Mouse (Mus musculus) heart, embryonic 10.5 days (tissue): ENCODE measurements at regions not wholly inside any gene's neighbourhood (a gene's known extent, or its start where the extent isn't known, plus 50 kb on each side); places are given as distances from the start of the nearest gene placed in this dataset.

Experiments used
- DNase-seq: peaks from one replicate; pipeline ENCODE4 v3.0.0-alpha.2; 2017; ENCODE audit warnings: low spot score
- H3K27ac ChIP-seq: fragments of 300-500 bp; sonication (generic); 2 replicates; pipeline ENCODE4 v1.5.1; 2016; ENCODE audit warnings: mild to moderate bottlenecking
- H3K27me3 ChIP-seq: fragments of 300-500 bp; sonication (generic); 2 replicates; pipeline ENCODE4 v1.6.1; 2016; ENCODE audit warnings: mild to moderate bottlenecking; ENCODE audit not compliant: poor library complexity, insufficient read depth, severe bottlenecking
- H3K36me3 ChIP-seq: fragments of 300-500 bp; sonication (generic); 2 replicates; pipeline ENCODE4 v1.6.1; 2016; ENCODE audit warnings: mild to moderate bottlenecking, moderate library complexity
- H3K4me1 ChIP-seq: fragments of 300-500 bp; sonication (generic); 2 replicates; pipeline ENCODE4 v1.6.1; 2016; ENCODE audit warnings: mild to moderate bottlenecking
- H3K4me3 ChIP-seq: fragments of 300-500 bp; sonication (generic); 2 replicates; pipeline ENCODE4 v1.5.1; 2016; ENCODE audit warnings: mild to moderate bottlenecking, moderate library complexity
- H3K9me3 ChIP-seq: fragments of 300-500 bp; sonication (generic); 2 replicates; pipeline ENCODE4 v1.6.1; 2016; ENCODE audit warnings: mild to moderate bottlenecking, moderate library complexity
- WGBS: fragments of 180-500 bp; shearing (Covaris S2); methylation state at CpG from one replicate; pipeline ENCODE4 v1.1.7; 2016; 5-methylcytosine and 5-hydroxymethylcytosine counted together

DNA sequence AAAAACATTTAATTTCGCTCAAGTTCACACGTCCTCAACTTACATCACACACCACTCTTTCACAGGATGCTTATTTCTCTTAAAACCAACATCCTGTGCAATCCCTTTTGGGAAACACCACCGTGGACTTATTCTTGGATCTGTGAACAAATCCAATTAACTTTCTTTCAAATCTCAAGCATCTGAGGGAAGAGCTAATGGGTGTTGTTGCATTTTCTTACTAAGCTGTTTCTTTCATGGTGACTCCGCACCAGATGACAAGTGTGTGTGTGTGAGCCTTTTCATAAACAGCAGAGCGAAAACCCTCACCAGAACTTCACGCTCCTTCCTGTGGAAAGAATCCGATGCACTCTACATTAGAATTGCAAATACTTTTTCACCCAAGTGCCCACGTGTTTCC lies 390.6 kb upstream of the Castor2 start:
- no peak for DNase-seq
- no peak overlapping the region for H3K27ac ChIP-seq
- 76% methylated on average over 8 of the region's 8 CpGs for WGBS
- no peak overlapping the region for H3K4me3 ChIP-seq
- no peaks in the 10 kb centered on the region for H3K4me1 ChIP-seq
- H3K36me3 ChIP-seq = no peaks in the 10 kb centered on the region
- 0 out of 2 replicates have a peak, but pooled peaks cover 3% of the 10 kb centered on the region for H3K9me3 ChIP-seq
- no peaks in the 10 kb centered on the region for H3K27me3 ChIP-seq

DNA sequence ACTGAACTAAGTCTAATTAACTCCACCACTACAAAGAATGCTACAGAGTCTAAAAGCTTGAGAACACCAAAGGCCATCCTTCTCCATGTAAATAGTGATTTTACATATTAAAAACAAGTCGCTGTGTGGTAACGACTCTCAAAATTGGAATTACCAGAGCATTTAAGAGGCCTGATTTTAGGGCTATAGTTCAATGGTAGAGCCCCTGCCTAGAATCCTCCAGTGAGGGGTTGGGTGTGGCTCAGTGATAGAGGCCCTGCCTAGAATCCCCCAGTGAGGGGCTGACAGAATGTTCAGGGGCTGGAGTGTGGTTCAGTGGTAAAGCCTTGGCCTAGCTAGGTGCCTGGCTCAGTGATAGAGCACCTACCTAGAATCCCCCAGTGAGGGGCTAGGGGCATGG lies 413.3 kb upstream of the Castor2 start:
- 86% methylated on average over 2 of the region's 2 CpGs for WGBS
- H3K9me3 ChIP-seq = no peaks in the 10 kb centered on the region
- H3K36me3 ChIP-seq = no peaks in the 10 kb centered on the region
- no peak overlapping the region for H3K4me3 ChIP-seq
- no peaks in the 10 kb centered on the region for H3K4me1 ChIP-seq
- no peak for DNase-seq
- H3K27me3 ChIP-seq = 0 out of 2 replicates have a peak, but pooled peaks cover 6% of the 10 kb centered on the region
- H3K27ac ChIP-seq = no peak overlapping the region

DNA sequence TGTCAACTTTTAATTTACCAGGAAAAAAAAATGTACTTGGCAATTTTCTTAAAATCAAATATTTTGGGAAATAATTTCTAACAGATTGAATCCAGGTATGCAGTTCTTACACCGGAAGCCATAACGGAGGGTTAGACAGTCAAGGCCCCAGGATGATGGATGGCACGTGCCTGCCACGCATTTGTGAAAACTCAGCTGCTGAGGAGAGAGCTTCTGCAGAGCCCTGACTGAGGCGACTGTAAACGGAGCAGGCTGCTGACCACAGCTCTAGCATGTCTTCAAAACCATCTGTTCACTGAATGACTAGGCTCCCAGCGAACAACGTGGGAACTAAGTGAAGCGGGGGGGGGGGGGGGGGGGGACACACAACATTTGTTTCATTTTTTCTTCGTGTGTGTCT lies 416.5 kb upstream of the Castor2 start:
- 0 out of 2 replicates have a peak, but pooled peaks cover 6% of the 10 kb centered on the region for H3K27me3 ChIP-seq
- no peaks in the 10 kb centered on the region for H3K4me1 ChIP-seq
- no peaks in the 10 kb centered on the region for H3K36me3 ChIP-seq
- no peak overlapping the region for H3K4me3 ChIP-seq
- no peaks in the 10 kb centered on the region for H3K9me3 ChIP-seq
- DNase-seq = no peak
- WGBS = 41% methylated on average over 9 of the region's 10 CpGs
- no peak overlapping the region for H3K27ac ChIP-seq

DNA sequence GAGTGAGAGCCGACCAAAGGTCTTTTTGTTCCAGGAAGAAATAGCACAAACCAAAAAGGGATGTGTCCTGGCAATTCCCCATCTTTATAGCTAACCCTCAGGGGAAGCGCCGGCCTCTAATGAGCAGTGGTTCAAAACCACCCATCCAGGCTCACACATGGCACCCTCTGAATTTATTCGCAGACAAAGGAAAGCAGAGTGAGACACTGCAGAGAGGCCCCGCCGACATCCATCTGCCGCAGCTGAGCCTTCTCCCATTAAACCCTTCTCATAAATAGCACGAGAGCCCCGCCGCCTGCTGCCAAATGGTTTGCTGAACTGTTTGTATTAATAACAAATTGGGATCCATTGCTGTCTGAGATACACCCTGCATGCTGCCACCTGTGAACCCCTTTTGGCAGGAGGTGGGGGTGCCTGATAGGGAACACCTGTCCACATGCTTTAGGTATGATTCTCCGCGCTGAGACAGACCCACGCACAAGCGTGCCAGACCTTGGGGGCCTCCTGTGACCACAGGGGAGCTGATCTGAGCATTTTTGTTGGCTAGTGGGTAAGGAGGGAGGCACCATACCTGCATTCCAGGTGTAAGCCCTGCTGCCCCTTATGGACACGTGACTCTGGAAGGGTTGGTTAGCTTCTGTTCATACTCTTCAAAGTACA lies 422.6 kb upstream of the Castor2 start:
- peaks cover 10% of the 10 kb centered on the region for H3K4me1 ChIP-seq
- H3K27me3 ChIP-seq = no peaks in the 10 kb centered on the region; the same call in 1 of the 2 replicates
- no peak for DNase-seq
- H3K9me3 ChIP-seq = no peaks in the 10 kb centered on the region
- WGBS = 87% methylated on average over 15 of the region's 15 CpGs
- H3K27ac ChIP-seq = no peak overlapping the region
- no peak overlapping the region for H3K4me3 ChIP-seq
- H3K36me3 ChIP-seq = no peaks in the 10 kb centered on the region

DNA sequence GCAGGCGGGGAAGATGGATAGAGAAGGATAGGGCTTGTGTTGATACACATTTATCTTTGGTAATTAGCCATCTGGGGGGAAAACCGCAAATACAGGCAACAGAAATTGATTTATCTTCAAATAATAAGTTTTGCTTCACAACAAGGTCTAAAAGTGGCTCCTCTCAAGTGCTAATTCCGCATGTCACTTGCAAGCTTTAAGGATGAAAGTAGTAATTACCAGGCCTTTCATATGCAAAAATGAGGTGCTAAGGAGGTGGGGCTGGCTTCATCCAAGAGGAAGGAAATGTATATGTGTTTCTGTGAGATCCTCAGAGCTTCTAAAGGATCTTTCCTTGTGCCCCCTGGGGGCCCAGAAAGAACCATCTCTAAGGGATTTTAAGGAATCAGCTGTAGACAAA lies 423.9 kb upstream of the Castor2 start:
- no peaks in the 10 kb centered on the region for H3K9me3 ChIP-seq
- H3K27me3 ChIP-seq = peaks cover under 1% of the 10 kb centered on the region; the same call in 1 of the 2 replicates
- H3K4me1 ChIP-seq = peaks cover 17% of the 10 kb centered on the region
- H3K27ac ChIP-seq = no peak overlapping the region
- H3K4me3 ChIP-seq = no peak overlapping the region
- no peak for DNase-seq
- 66% methylated on average over 3 of the region's 3 CpGs for WGBS
- H3K36me3 ChIP-seq = no peaks in the 10 kb centered on the region

DNA sequence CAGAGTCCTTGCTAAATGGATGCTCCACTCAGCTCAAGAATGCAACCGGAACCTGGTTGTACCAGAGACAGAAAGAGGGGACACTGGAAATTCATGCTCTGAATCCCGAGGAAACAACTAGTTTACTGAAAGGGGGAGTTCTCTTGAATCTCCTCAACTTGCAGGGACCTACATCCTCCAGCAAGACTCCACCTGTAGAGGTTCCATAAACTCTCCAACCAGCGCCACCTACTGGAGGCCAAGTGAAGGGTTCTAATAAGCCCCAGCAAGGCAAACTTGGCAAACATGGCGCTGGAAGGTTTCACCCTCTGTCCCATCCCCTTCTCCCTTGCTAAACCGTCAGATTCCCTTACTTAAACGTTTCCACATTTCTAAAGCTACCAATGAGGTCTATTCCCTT lies 433.0 kb upstream of the Castor2 start:
- Histone ChIP-seq H3K36me3 (no peaks in the 10 kb centered on the region), H3K4me3 (no peak overlapping the region), H3K27me3 (peaks cover 52% of the 10 kb centered on the region), H3K4me1 (peaks cover 2% of the 10 kb centered on the region; the same call in 1 of the 2 replicates), H3K9me3 (no peaks in the 10 kb centered on the region), H3K27ac (no peak overlapping the region)
- DNase-seq = no peak
- WGBS = 37% methylated on average over 6 of the region's 6 CpGs

DNA sequence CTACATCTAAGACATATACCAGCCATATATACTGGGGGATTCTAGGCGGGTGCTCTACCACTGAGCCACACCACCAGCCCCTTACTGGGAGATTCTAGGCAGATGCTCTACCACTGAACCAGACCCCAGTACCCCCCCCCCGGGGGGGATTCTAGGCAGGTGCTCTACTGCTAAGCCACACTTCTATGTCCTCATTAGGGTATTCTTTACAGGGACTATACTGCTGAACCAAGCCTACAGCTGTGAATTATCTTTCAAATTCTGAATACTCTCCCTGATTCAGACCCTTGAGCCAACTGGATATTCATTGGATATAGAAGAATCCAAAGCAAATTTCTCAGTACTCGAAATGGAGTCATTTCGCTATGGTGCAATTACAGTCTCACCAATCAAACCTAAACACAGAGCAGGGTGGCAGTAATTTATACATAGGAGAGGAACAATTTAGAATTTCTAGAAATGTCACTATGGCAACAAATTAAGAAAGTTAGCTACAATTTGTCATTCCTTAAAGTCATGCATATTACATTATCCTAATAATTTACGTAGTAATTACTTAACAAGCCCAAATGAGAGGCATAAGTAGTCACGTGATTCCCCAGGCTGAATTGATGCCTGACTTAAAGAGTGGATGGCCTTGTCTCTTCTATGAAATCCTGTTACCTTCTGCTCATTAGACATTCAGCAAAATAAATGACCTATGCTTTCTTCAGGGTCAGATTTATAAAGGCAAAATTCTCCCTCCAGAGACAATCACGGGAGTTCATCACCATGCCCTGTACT lies 436.8 kb upstream of the Castor2 start:
- H3K36me3 ChIP-seq = no peaks in the 10 kb centered on the region
- H3K4me1 ChIP-seq = no peaks in the 10 kb centered on the region
- no peaks in the 10 kb centered on the region for H3K9me3 ChIP-seq
- 80% methylated on average over 7 of the region's 7 CpGs for WGBS
- H3K27me3 ChIP-seq = peaks cover 26% of the 10 kb centered on the region
- no peak overlapping the region for H3K4me3 ChIP-seq
- no peak overlapping the region for H3K27ac ChIP-seq
- DNase-seq = no peak

DNA sequence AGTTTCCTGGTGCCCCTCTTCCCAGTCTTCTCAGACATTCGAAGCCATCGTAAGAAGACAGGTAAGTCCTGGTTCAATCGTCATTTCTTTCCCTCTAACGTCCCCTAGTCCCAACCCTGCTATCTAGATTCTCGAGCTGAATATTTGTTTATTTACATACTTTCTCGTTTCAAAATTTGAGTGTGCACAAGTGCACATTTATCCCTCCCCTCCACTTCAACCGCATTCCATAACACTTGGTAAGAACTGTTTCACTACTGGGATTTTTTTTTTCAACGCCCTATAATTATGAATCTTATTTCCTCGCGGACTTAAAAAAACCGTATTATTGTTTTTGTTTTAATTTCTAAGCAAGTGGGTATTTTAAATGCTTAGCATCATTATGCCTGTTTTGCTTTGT lies 439.2 kb upstream of the Castor2 start:
- H3K4me3 ChIP-seq = no peak overlapping the region
- no peaks in the 10 kb centered on the region for H3K36me3 ChIP-seq
- no peak for DNase-seq
- H3K4me1 ChIP-seq = no peaks in the 10 kb centered on the region
- H3K9me3 ChIP-seq = no peaks in the 10 kb centered on the region
- H3K27ac ChIP-seq = no peak overlapping the region
- H3K27me3 ChIP-seq = peaks cover 12% of the 10 kb centered on the region
- WGBS = 86% methylated on average over 11 of the region's 11 CpGs

DNA sequence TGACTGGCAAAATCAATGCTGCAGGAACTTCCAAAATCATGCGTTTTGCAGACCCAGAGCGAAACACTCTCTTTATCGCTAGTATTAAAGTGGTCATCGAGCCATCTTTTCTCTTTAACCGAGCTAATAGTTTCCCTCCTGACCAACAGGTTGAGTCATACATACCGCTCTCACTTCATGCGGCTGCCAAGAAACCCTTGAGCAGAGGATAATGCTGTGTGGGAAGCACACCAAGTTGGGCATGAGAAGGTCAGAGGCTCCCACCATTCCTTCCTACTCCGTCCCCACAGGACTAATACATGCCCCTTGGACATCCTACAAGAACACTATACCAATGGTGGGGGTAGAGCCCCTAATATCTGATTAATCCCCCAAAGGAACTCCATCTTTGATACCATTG lies 442.7 kb upstream of the Castor2 start:
- Histone ChIP-seq H3K27ac (no peak overlapping the region), H3K27me3 (0 out of 2 replicates have a peak, but pooled peaks cover 7% of the 10 kb centered on the region), H3K36me3 (no peaks in the 10 kb centered on the region), H3K4me1 (no peaks in the 10 kb centered on the region), H3K4me3 (no peak overlapping the region), H3K9me3 (no peaks in the 10 kb centered on the region)
- DNase-seq = no peak
- WGBS = 90% methylated on average over 8 of the region's 8 CpGs

DNA sequence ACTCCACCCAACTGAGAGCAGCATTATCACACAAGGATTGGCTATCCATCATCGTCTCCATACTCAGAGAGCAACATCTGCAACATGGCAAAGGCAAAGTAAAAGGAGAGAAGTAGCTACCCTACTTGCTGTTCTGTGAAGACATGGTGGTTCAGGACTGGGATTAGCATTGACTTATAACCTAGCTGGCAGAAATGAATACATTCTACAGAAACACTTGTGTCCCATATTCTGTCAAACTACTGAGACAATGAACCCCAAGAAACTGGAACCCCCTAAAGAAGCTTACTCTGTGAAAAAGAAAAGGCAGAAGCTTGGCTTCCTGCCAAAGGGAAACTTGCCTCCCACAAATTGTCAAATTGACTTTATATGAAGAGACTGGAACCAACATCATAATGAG lies 446.1 kb upstream of the Castor2 start:
- no peaks in the 10 kb centered on the region for H3K36me3 ChIP-seq
- no peak overlapping the region for H3K4me3 ChIP-seq
- no peak for DNase-seq
- H3K9me3 ChIP-seq = no peaks in the 10 kb centered on the region
- 0 out of 2 replicates have a peak, but pooled peaks cover 7% of the 10 kb centered on the region for H3K27me3 ChIP-seq
- 78% methylated on average over 1 of the region's 1 CpGs for WGBS
- H3K4me1 ChIP-seq = no peaks in the 10 kb centered on the region
- no peak overlapping the region for H3K27ac ChIP-seq

DNA sequence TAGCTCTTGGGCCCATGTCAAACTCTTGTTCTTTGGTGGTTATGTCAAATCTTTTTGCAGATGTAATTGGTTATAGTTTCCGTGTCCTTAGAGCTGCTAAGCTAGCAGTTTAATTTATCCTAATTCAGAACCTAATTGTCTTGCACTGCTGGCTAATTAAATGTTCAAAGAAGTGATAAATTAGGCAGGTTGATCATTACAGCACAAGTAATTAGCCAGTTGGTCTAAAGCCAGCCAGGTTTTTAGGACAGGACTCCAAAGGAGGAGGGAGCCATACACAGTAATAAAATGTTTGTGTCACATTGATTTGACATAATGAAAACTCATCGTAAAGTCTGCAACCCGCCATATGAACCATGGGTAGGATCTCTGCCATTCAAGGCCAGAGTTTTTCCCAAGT lies 449.3 kb upstream of the Castor2 start:
- Histone ChIP-seq H3K27me3 (0 out of 2 replicates have a peak, but pooled peaks cover 3% of the 10 kb centered on the region), H3K36me3 (no peaks in the 10 kb centered on the region), H3K9me3 (no peaks in the 10 kb centered on the region), H3K27ac (no peak overlapping the region), H3K4me1 (no peaks in the 10 kb centered on the region), H3K4me3 (no peak overlapping the region)
- WGBS = 86% methylated on average over 3 of the region's 3 CpGs
- no peak for DNase-seq

DNA sequence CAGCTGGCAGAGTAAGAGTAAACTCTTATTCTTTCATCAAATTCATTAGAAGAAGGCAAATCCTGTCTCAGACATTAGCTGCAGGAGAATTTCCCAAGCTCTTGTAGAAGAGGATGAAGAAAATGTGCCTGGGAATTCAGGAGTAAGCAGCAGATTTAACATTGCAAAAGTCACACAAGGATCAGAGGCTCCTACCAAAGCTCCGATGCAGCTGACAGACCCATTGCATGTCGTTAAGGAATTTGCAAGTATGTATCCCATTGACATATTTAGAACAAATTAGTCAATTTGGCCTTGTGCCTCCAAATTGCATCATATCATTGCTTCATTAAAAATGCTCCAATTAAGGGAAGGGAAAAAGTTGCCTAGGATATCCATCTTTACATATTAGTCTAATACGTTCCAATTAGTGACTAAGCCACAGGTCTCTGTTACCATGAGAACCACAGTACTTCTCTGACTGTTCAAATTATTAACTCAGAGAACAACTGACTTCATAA lies 453.8 kb upstream of the Castor2 start:
- Histone ChIP-seq H3K27ac (no peak overlapping the region), H3K4me1 (no peaks in the 10 kb centered on the region), H3K27me3 (no peaks in the 10 kb centered on the region), H3K36me3 (no peaks in the 10 kb centered on the region), H3K4me3 (no peak overlapping the region), H3K9me3 (no peaks in the 10 kb centered on the region)
- 89% methylated on average over 3 of the region's 3 CpGs for WGBS
- DNase-seq = no peak

DNA sequence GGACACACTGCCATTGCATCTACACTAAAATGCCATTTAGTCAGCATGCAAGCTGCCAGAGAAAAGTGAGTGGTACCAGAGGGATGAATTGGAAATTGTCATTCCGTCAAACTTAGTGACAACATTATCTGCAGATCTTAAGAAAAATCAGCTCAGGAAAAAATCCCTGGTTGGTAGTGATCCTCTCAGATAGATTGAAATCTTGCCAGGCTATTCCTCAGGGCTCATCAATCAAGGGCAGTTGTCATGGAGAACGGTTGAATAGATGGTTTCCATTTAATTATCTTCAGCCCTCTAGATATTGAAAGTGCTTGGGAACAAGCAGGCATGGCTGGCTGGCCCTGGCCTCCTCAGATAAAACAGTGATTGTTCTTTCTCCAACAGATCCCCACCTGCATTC lies 456.2 kb upstream of the Castor2 start:
- Histone ChIP-seq H3K9me3 (no peaks in the 10 kb centered on the region), H3K36me3 (no peaks in the 10 kb centered on the region), H3K27me3 (no peaks in the 10 kb centered on the region), H3K4me3 (no peak overlapping the region), H3K27ac (no peak overlapping the region), H3K4me1 (no peaks in the 10 kb centered on the region)
- WGBS = 68% methylated on average over 2 of the region's 2 CpGs
- DNase-seq = no peak
